Mouse (Mus musculus): Measurements from ENCODE around the gene Kiz. TPM values are rescaled to one million over a fixed set of nuclear protein-coding genes. Genes with fewer than 3 reads are reported as not detected.

The Kiz gene
- polyA plus RNA-seq, 1 experiment from 2014 or later: 37.1 TPM

Other genes with a start within 250 kb of the Kiz start
- gene Xrn2, start 157.1 kb downstream of the Kiz start, polyA plus RNA-seq (2015; fragmentation: Nextera tagmentation; extraction: Ambion mirVana): 78.5 and 80.0 TPM in 2 replicates
- not detected in 2 replicates for gene Nkx2-4, start 229.6 kb downstream of the Kiz start, polyA plus RNA-seq (2015; fragmentation: Nextera tagmentation; extraction: Ambion mirVana)